Mouse (Mus musculus) brain, embryonic 14.5 days (tissue): Measurements from ENCODE around the gene Mprip.

Experiments used
- CTCF ChIP-seq: fragments of 200-500 bp; IDR thresholded peaks from 2 replicates; pipeline ENCODE4 v1.5.1; 2012; ENCODE audit warnings: inconsistent platforms, mild to moderate bottlenecking, moderate library complexity, borderline replicate concordance; ENCODE audit not compliant: insufficient read depth, insufficient read length; ENCODE audit errors: extremely low read depth
- POLR2A ChIP-seq: fragments of 200-500 bp; IDR thresholded peaks from 2 replicates; pipeline ENCODE4 v1.6.1; 2012; ENCODE audit warnings: mild to moderate bottlenecking, inconsistent platforms, borderline replicate concordance; ENCODE audit not compliant: poor library complexity, insufficient read depth, insufficient read length, severe bottlenecking; ENCODE audit errors: extremely low read depth

DNA sequence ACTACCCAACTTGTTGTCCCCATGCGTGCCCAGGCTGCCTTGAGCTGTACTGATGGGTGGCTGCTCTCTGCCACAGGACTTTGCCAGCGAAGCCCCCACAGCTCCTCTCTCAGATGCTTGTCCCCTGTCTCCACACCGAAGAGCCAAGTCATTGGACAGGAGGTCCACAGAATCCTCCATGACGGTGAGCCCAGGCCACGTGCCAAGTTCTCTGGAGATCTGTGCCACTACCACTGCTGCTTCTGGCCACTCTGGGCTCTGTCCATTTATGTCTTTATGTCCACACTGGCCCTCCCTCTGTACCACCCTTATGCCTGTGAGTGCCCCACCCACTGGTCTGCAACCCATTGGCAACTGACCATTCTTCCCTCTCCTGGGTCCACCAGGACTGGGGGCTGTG is 80.8 kb downstream of the Mprip start:
- TF ChIP-seq POLR2A (no peak), CTCF (no peak)
